Mouse (Mus musculus) liver, postnatal 0 days (tissue): Measurements from ENCODE around the gene Kcnk7. TPM values are rescaled to one million over a fixed set of nuclear protein-coding genes. Genes with fewer than 3 reads are reported as not detected.
A peak's percentile ranks its signal among the peaks of the same experiment; 100 is the strongest.

Experiments used
- ATAC-seq: fragments of 200-750 bp; cut with Nextera tagmentation; 2 replicates; pipeline ENCODE4 v1.8.0; 2017; ENCODE audit warnings: mild to moderate bottlenecking, moderate library complexity
- DNase-seq: peaks from one replicate; pipeline ENCODE4 v3.0.0-alpha.2; 2016
- H3K27ac ChIP-seq: fragments of 300-500 bp; sonication (generic); 2 replicates; pipeline ENCODE4 v1.5.1; 2014; ENCODE audit warnings: antibody characterized with exemption, moderate library complexity, mild to moderate bottlenecking, low read depth
- H3K27me3 ChIP-seq: fragments of 300-500 bp; sonication (generic); 2 replicates; pipeline ENCODE4 v1.6.1; 2014; ENCODE audit warnings: low read length, control low read depth, mixed read lengths; ENCODE audit not compliant: insufficient read depth
- H3K36me3 ChIP-seq: fragments of 300-500 bp; sonication (generic); replicated peaks from 2 replicates; pipeline ENCODE4 v1.6.1; 2014; ENCODE audit warnings: mild to moderate bottlenecking, control low read depth, low read length, moderate library complexity, mixed read lengths; ENCODE audit not compliant: insufficient read depth
- H3K4me1 ChIP-seq: fragments of 300-500 bp; sonication (generic); 2 replicates; pipeline ENCODE4 v1.6.1; 2014; ENCODE audit warnings: antibody characterized with exemption, mild to moderate bottlenecking, control low read depth; ENCODE audit not compliant: insufficient read depth
- H3K4me2 ChIP-seq: fragments of 300-500 bp; sonication (generic); 2 replicates; pipeline ENCODE4 v1.6.1; 2014; ENCODE audit warnings: low read depth, mild to moderate bottlenecking, low read length, moderate library complexity, mixed read lengths
- H3K4me3 ChIP-seq: fragments of 300-500 bp; sonication (generic); 2 replicates; pipeline ENCODE4 v1.5.1; 2014; ENCODE audit warnings: low read depth, low read length
- H3K9ac ChIP-seq: fragments of 300-500 bp; sonication (generic); replicated peaks from 2 replicates; pipeline ENCODE4 v1.6.1; 2014; ENCODE audit warnings: mild to moderate bottlenecking, moderate library complexity
- H3K9me3 ChIP-seq: fragments of 300-500 bp; sonication (generic); 2 replicates; pipeline ENCODE4 v1.6.1; 2016; ENCODE audit warnings: mild to moderate bottlenecking, control low read depth, low read length, mixed read lengths
- CTCF ChIP-seq: sonication (generic); IDR thresholded peaks from 2 replicates; pipeline ENCODE4 v1.5.1; 2016; ENCODE audit warnings: antibody characterized with exemption, low read depth
- EP300 ChIP-seq: IDR thresholded peaks from 2 replicates; pipeline ENCODE4 v1.6.1; 2016; ENCODE audit warnings: antibody characterized with exemption, low read depth, mild to moderate bottlenecking
- WGBS: fragments of 180-500 bp; shearing (Covaris S2); extraction: QIAGEN DNeasy Blood & Tissue Kit; methylation state at CpG from one replicate; pipeline ENCODE4 v1.1.7; 2014; ENCODE audit not compliant: insufficient replicate concordance; 5-methylcytosine and 5-hydroxymethylcytosine counted together
- polyA plus RNA-seq: library from polyadenylated mRNA; unstranded; fragments of >200 nt; fragmentation: Nextera tagmentation; extraction: Ambion mirVana; gene quantifications from 2 replicates; pipeline ENCODE4 v1.2.1, GENCODE M21; 2015

Gene Kcnk7
- polyA plus RNA-seq, 1 experiment from 2014 or later, result 0.18 TPM

DNA sequence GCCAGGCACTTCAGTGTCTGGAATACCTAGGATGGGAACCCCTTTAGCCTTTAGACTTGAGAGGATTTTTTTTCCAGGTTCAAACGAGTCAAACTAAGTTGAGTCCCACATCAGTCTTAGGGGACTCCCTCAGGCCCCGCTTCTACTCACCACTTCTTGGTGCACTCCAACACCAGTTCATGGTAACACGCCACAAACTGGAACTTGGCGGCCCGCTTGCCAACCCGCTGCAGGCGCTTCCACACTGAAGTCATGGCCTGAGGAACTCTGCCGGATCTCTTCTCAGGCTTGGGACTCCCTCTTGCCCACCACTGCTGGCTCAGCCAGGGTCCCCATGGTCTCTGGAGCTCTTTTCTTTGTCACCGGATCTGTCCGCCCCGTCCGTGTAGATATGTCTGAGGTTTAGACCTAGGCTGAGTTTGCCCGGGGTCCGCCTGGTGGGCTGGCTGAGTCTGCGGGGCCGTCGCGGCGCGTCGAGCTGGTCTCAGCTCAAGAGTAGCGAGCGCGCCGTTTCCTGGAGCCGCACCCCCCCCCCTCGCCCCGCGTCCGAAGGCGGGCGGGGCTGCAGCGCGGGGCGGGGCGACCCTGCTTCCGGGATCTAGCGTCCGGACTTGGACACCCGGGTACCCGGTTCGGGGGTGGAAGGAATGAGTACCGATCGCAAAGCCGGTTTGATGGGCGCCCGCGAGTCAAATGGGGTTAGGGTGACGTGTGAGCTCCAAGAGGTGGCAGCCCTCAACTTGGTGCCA, 21.8 kb downstream of the Kcnk7 start, which contains the start of gene Ehbp1l1:
Gene Ehbp1l1 (minus strand): TSS at position 551 of the 749 bp plus-strand sequence.
- 5% methylated on average over 49 of the region's 49 CpGs for WGBS
- H3K36me3 ChIP-seq, result peaks cover 20% of the 10 kb centered on the region
- DNase-seq (peak; percentile 90), ATAC-seq (peak; percentile 40)
- H3K27me3 ChIP-seq, result no peaks in the 10 kb centered on the region
- TF ChIP-seq CTCF (no peak), EP300 (no peak)
- peak within 1 kb of the TSS; percentile 84 for H3K4me3 ChIP-seq
- peak within 1 kb of the TSS; percentile 92 for H3K27ac ChIP-seq
- peak within 1 kb of the TSS; percentile 91 for H3K4me2 ChIP-seq
- peaks cover 32% of the 10 kb centered on the region for H3K4me1 ChIP-seq
- H3K9me3 ChIP-seq, result no peaks in the 10 kb centered on the region
- H3K9ac ChIP-seq, result peak within 1 kb of the TSS; percentile 88

DNA sequence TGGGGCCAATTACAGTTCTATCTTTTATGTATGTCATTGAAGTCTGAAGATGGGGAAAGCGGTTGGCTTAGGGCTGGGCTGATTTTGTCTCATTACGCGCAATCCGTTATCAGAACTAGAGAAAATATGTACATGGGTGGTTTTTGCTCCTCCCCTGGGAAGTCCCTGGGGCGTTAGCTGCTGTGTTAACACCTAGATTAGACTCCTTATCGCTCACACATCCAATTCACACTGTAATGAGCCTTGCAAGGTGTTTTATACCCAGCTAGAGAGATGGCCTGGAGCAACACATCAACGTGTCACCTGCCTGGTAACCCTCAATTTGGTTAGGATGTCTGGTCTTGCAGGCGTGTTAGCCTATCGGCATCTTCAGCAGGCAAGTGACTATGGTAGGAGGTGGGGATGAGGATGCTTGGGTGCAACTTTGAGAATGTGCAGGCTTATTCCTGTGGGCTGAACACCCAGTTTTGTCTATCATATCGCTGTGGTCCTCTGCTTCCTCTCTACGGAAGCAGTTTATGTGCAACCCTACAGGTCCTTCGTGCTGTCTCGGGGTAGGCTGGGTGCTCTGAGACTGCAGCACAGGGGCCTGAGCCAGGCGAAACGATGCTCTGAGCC, 22.9 kb downstream of the Kcnk7 start:
- no peaks in the 10 kb centered on the region for H3K27me3 ChIP-seq
- no peaks in the 10 kb centered on the region for H3K9me3 ChIP-seq
- H3K27ac ChIP-seq, result peak overlapping the region; percentile 92
- peak overlapping the region; percentile 84 for H3K4me3 ChIP-seq
- peaks cover 43% of the 10 kb centered on the region for H3K4me1 ChIP-seq
- peak overlapping the region; percentile 91 for H3K4me2 ChIP-seq
- no peak for TF ChIP-seq CTCF
- peak; percentile 89 for TF ChIP-seq EP300
- peak; percentile 51 for DNase-seq
- ATAC-seq, result peak; percentile 22
- peak overlapping the region; percentile 88 for H3K9ac ChIP-seq
- H3K36me3 ChIP-seq, result peaks cover 9% of the 10 kb centered on the region
- 29% methylated on average over 15 of the region's 15 CpGs for WGBS

DNA sequence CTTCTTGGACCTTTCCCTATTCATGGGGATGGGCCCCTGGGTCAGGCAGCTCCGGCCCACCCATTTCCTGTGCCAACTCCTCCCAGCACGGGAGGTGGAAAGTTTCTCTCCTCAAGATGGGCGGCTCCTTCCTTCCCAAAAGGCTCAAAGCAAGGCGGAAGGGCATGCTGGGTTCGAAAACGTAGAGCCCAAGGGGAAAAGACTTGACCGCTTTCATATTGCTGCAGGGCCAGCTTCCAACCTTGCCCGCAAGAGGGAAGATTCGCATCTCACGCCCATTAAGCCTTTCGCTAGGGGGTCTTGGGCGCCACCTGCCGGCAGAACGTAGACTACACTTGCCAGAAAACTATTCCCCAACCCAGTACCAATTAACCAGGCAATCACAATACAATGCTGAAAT, 23.5 kb downstream of the Kcnk7 start:
- H3K9me3 ChIP-seq, result no peaks in the 10 kb centered on the region
- TF ChIP-seq CTCF, result peak; percentile 99
- TF ChIP-seq EP300, result no peak; the same call in 1 of the 2 replicates
- no peaks in the 10 kb centered on the region for H3K27me3 ChIP-seq
- H3K4me3 ChIP-seq, result peak overlapping the region; percentile 84
- peak overlapping the region; percentile 91 for H3K4me2 ChIP-seq
- peaks cover 3% of the 10 kb centered on the region for H3K36me3 ChIP-seq
- 1% methylated on average over 14 of the region's 14 CpGs for WGBS
- ATAC-seq (peak; percentile 12; the same call in 1 of the 2 replicates), DNase-seq (peak; percentile 93)
- H3K9ac ChIP-seq, result peak overlapping the region; percentile 88
- H3K27ac ChIP-seq, result peak overlapping the region; percentile 92
- H3K4me1 ChIP-seq, result peaks cover 44% of the 10 kb centered on the region

GRCm38 (mm10) chr19:5728631-5729443, 24.7 kb downstream of the Kcnk7 start:
- peak overlapping the region; percentile 91 for H3K4me2 ChIP-seq
- peak overlapping the region; percentile 92 for H3K27ac ChIP-seq
- DNase-seq (peak; percentile 62), ATAC-seq (no peak)
- no peak for TF ChIP-seq CTCF
- no peak for TF ChIP-seq EP300
- H3K4me3 ChIP-seq, result peak overlapping the region; percentile 84
- H3K27me3 ChIP-seq, result no peaks in the 10 kb centered on the region
- peaks cover 44% of the 10 kb centered on the region for H3K4me1 ChIP-seq
- no peaks in the 10 kb centered on the region; the same call in none of the 2 replicates for H3K36me3 ChIP-seq
- 9% methylated on average over 37 of the region's 37 CpGs for WGBS
- peak overlapping the region; percentile 88 for H3K9ac ChIP-seq
- no peaks in the 10 kb centered on the region for H3K9me3 ChIP-seq

DNA sequence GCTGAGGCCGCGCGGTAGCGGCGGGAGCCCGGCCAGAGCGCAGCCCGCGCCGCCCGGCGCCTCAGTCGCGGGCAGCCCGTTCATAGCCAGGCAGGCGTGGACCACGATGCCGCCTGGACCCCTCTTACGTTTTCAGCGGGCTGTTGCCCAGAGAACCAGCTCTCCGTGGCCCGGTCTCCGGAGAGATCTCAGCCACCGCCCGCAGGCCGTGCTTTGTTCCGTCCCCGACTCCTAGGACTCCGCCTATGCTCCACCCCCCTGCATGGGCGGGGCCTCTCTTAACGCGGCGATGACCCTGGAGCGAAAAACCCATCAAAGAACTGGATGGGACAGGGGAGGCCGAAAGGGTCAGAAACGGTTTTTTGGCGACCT, 25.3 kb downstream of the Kcnk7 start, which contains the start of gene Fam89b:
Gene Fam89b (minus strand): TSS at position 210 of the 372 bp plus-strand sequence.
- Histone ChIP-seq H3K4me2 (peak within 1 kb of the TSS; percentile 91), H3K9me3 (no peaks in the 10 kb centered on the region), H3K4me3 (peak within 1 kb of the TSS; percentile 84), H3K4me1 (peaks cover 40% of the 10 kb centered on the region), H3K36me3 (no peaks in the 10 kb centered on the region; the same call in none of the 2 replicates), H3K9ac (peak within 1 kb of the TSS; percentile 88), H3K27me3 (no peaks in the 10 kb centered on the region), H3K27ac (peak within 1 kb of the TSS; percentile 92)
- peak; percentile 93 for DNase-seq
- ATAC-seq, result peak; percentile 40
- WGBS, result 1% methylated on average over 34 of the region's 37 CpGs
- TF ChIP-seq CTCF (no peak), EP300 (no peak)
